Mouse (Mus musculus): ENCODE measurements around the gene Vps54. TPM values are rescaled to one million over a fixed set of nuclear protein-coding genes. Genes with fewer than 3 reads are reported as not detected.

The Vps54 gene
- total and polyA plus RNA-seq, 2 experiments: 5.6 to 37.4 TPM

DNA sequence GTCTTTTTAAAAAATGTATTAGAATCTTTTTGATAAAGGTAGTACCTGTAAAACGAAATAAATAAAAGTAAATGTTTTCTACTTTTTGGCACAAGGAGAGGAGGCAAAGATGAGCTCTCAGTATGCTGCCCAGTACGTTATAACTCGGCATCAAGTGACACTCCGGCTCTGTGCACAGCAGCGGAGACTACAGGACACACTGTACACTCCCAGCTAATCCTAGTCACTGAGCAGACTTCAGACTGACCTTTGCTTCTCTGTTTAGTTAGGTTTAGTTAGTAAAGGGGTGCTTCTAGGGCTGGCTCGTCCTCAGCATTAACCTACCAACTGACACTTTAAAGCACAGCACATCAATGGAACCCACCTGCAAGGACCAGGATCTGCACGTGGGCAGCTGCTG, 112.2 kb downstream of the Vps54 start:
- Histone ChIP-seq H3K4me1 (ENCODE audit: control insufficient read depth, insufficient read depth, low read length) (peaks cover 6% of the 10 kb centered on the region), H3K27ac (replicated peaks; ENCODE audit: insufficient read depth, low read depth, low read length) (no peak overlapping the region), H3K36me3 (ENCODE audit: control insufficient read depth, insufficient read depth, low read length) (peaks cover 58% of the 10 kb centered on the region), H3K4me3 (ENCODE audit: insufficient read depth, low read depth, low read length) (no peak overlapping the region), H3K79me2 (ENCODE audit: control insufficient read depth, insufficient read depth, low read length) (peaks cover 6% of the 10 kb centered on the region; the same call in 1 of the 2 replicates), H3K27me3 (ENCODE audit: control insufficient read depth, insufficient read depth, low read length) (no peaks in the 10 kb centered on the region), H3K9ac (ENCODE audit: low read depth, low read length) (no peak overlapping the region)
- TF ChIP-seq CTCF (IDR thresholded peaks at IDR 0.05; ENCODE audit: low read depth, low read length): no peak
- DNase-seq (ENCODE audit: extremely low read depth, low read depth, low spot score): peak; percentile 60
- 39% methylated on average over 7 of the region's 7 CpGs for WGBS

DNA sequence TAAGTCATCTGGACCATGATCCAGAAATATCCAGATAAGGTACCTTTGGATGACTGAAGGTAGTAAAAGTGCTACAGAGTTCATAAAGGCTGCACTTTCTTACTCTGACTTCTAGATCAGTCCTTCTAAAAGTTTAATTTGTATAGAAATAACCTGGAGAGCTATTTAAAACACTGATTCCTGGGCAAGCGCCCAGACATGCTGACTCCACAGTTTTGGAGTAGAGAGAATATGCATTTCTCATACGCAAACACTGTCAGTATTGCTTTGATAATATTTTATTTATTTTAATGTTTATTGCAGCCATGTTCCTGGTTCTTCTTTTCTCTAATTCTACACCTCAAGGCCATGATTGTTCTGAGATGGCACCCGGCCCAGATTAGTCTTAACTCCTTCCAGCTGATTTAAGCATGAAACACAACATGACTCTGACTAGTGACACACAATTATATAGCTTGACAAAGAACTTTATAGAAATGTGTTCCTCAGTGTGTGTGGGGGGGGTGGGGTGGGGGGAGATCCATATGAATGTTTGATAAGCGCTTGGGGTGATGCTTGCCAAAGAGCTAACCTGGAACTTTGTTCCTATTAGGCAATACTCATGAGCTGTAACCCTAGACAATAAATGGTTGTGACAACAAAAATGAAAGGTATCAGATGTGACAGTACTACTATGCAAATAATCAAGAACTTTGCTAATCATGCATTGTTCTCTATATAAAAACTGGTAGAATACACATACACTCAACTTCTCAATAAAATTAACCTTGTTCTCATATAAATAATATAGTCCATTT, 124.3 kb downstream of the Vps54 start:
- Histone ChIP-seq H3K4me3 (ENCODE audit: insufficient read depth, low read depth, low read length) (no peak overlapping the region), H3K4me1 (ENCODE audit: control insufficient read depth, insufficient read depth, low read length) (peaks cover 21% of the 10 kb centered on the region), H3K27ac (replicated peaks; ENCODE audit: insufficient read depth, low read depth, low read length) (no peak overlapping the region), H3K36me3 (ENCODE audit: control insufficient read depth, insufficient read depth, low read length) (peaks cover 7% of the 10 kb centered on the region; the same call in 1 of the 2 replicates), H3K9ac (ENCODE audit: low read depth, low read length) (no peak overlapping the region), H3K79me2 (ENCODE audit: control insufficient read depth, insufficient read depth, low read length) (peaks cover 18% of the 10 kb centered on the region; the same call in 1 of the 2 replicates), H3K27me3 (ENCODE audit: control insufficient read depth, insufficient read depth, low read length) (no peaks in the 10 kb centered on the region)
- peak; percentile 91 for DNase-seq (ENCODE audit: extremely low read depth, low read depth, low spot score)
- WGBS: 48% methylated on average over 4 of the region's 4 CpGs
- TF ChIP-seq POLR2A (IDR thresholded peaks at IDR 0.05; ENCODE audit: extremely low read depth, insufficient read depth, low read length) (no peak), CTCF (IDR thresholded peaks at IDR 0.05; ENCODE audit: low read depth, low read length) (no peak)

DNA sequence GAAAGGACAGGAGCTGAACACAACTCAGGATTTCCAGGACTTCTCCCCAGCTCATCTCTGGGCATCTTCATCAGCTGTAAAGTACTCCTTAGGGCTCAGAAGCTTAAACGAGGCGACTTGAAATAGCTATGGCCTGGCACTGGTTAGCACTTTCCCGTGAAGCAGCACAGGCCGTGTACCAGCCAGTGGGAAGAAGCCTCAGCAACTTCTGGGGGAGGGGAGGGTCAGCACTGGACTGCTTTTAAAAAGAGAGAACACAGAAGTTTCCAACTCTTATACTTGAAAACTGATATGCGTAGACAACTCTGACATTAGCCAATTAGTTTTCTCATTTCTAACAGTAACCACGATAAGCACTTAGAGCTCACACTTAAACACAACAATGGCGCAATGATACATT, 129.4 kb downstream of the Vps54 start:
- peak overlapping the region; percentile 38 for H3K27ac ChIP-seq (replicated peaks; ENCODE audit: insufficient read depth, low read depth, low read length)
- H3K27me3 ChIP-seq (ENCODE audit: control insufficient read depth, insufficient read depth, low read length): no peaks in the 10 kb centered on the region
- peak overlapping the region; percentile 24 for H3K9ac ChIP-seq (ENCODE audit: low read depth, low read length)
- TF ChIP-seq POLR2A (IDR thresholded peaks at IDR 0.05; ENCODE audit: extremely low read depth, insufficient read depth, low read length) (no peak), CTCF (IDR thresholded peaks at IDR 0.05; ENCODE audit: low read depth, low read length) (no peak)
- WGBS: 6% methylated on average over 7 of the region's 7 CpGs
- H3K4me1 ChIP-seq (ENCODE audit: control insufficient read depth, insufficient read depth, low read length): peaks cover 11% of the 10 kb centered on the region
- H3K79me2 ChIP-seq (ENCODE audit: control insufficient read depth, insufficient read depth, low read length): peaks cover 12% of the 10 kb centered on the region; the same call in 1 of the 2 replicates
- peak; percentile 66 for DNase-seq (ENCODE audit: extremely low read depth, low read depth, low spot score)
- peaks cover 7% of the 10 kb centered on the region; the same call in 1 of the 2 replicates for H3K36me3 ChIP-seq (ENCODE audit: control insufficient read depth, insufficient read depth, low read length)
- H3K4me3 ChIP-seq (ENCODE audit: insufficient read depth, low read depth, low read length): peak overlapping the region; percentile 75

DNA sequence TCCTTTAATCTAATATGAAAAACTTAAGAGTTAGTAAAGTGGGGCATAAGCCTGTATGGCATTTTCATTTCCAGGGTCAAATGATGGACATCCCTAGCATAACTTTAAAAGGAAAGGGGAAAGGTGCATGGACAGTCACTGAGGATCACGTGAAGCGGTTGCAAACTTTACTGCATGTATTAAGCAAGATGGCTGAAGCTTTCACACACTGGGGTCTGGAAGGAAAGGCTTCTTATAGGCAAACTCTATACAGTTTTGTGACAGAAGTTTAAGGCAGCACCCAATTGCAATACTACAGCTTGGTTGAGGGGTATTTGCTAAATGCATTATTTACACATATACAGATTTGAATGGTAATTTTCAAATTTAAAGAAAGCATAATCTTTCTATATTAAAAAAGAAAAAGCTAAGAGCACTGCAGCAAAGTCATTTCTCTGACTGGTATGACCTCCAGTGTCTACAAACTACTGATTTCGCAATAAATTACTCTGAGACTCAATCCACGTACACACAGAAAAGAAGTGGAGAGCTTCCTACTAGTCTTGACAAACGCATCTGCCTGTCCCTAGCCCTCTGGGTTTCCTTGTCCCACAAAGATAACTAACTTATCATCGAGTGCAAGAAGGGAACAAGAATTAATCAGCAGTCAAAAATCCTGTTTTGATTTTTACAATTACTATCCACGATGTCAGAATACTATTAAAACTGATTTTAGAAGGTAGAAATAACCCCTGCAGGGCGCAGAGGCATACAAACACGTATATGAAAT, 130.4 kb downstream of the Vps54 start:
- peak; percentile 83 for DNase-seq (ENCODE audit: extremely low read depth, low read depth, low spot score)
- Histone ChIP-seq H3K79me2 (ENCODE audit: control insufficient read depth, insufficient read depth, low read length) (peaks cover 9% of the 10 kb centered on the region; the same call in 1 of the 2 replicates), H3K4me1 (ENCODE audit: control insufficient read depth, insufficient read depth, low read length) (peaks cover 8% of the 10 kb centered on the region), H3K36me3 (ENCODE audit: control insufficient read depth, insufficient read depth, low read length) (peaks cover 5% of the 10 kb centered on the region; the same call in 1 of the 2 replicates), H3K27ac (replicated peaks; ENCODE audit: insufficient read depth, low read depth, low read length) (peak overlapping the region; percentile 68), H3K4me3 (ENCODE audit: insufficient read depth, low read depth, low read length) (peak overlapping the region; percentile 75), H3K27me3 (ENCODE audit: control insufficient read depth, insufficient read depth, low read length) (no peaks in the 10 kb centered on the region), H3K9ac (ENCODE audit: low read depth, low read length) (peak overlapping the region; percentile 85)
- 2% methylated on average over 9 of the region's 9 CpGs for WGBS
- TF ChIP-seq CTCF (IDR thresholded peaks at IDR 0.05; ENCODE audit: low read depth, low read length) (no peak), POLR2A (IDR thresholded peaks at IDR 0.05; ENCODE audit: extremely low read depth, insufficient read depth, low read length) (no peak)

DNA sequence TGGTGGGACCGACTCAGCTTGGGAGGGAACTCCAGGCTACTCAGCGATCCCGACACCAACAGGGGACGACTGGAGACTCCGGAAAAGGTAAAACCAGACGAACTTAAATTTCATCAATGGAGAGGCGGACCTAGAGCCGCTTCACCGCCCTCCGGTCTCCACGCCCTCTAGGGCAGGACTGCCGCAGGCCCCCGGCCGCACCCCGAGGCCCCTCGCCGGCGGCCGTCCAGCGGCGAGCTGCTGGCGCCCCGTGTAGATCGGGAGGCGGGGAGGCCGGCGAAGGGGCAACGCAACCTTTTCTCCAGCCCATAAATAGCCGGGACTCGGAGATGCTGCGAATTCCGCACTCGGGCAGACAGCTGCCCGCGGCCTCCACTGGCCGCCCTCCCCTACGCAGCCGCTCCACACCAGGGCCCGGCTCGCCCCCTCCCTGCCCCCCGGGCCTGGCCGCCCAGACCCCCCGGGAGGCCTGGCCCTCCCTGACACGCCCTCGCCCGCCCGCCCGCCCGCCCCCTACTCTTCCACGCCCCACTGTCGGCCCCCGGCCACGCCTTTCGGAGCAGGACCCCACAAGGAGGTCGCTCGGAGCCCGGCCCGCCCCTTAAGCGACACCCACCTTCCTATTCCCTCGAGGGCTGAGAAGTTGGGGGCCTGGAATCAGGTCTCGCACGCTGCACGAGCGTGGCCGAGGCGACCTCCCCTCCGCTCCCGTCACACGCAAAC, 131.5 kb downstream of the Vps54 start:
- Histone ChIP-seq H3K79me2 (ENCODE audit: control insufficient read depth, insufficient read depth, low read length) (peaks cover 9% of the 10 kb centered on the region; the same call in 1 of the 2 replicates), H3K4me3 (ENCODE audit: insufficient read depth, low read depth, low read length) (peak overlapping the region; percentile 88), H3K27me3 (ENCODE audit: control insufficient read depth, insufficient read depth, low read length) (no peaks in the 10 kb centered on the region), H3K4me1 (ENCODE audit: control insufficient read depth, insufficient read depth, low read length) (peaks cover 7% of the 10 kb centered on the region), H3K9ac (ENCODE audit: low read depth, low read length) (peak overlapping the region; percentile 95), H3K27ac (replicated peaks; ENCODE audit: insufficient read depth, low read depth, low read length) (peak overlapping the region; percentile 98), H3K36me3 (ENCODE audit: control insufficient read depth, insufficient read depth, low read length) (peaks cover 4% of the 10 kb centered on the region; the same call in 1 of the 2 replicates)
- WGBS: under 1% methylated on average over 65 of the region's 69 CpGs
- DNase-seq (ENCODE audit: extremely low read depth, low read depth, low spot score): peak; percentile 88
- TF ChIP-seq POLR2A (IDR thresholded peaks at IDR 0.05; ENCODE audit: extremely low read depth, insufficient read depth, low read length) (peak; percentile 71), CTCF (IDR thresholded peaks at IDR 0.05; ENCODE audit: low read depth, low read length) (no peak)

Other genes with a start within 250 kb of the Vps54 start
- 15.4 and 19.9 TPM in 2 replicates for gene Peli1, start 148.0 kb upstream of the Vps54 start, total RNA-seq (2014; rRNA removed)
- 5.6 and 7.5 TPM in 2 replicates for gene Peli1, start 148.0 kb upstream of the Vps54 start, polyA plus RNA-seq (2012; rRNA removed)
- 275 and 425 TPM in 2 replicates for gene Ugp2, start 131.9 kb downstream of the Vps54 start, total RNA-seq (2014; rRNA removed)
- gene Ugp2, start 131.9 kb downstream of the Vps54 start, polyA plus RNA-seq (2012; rRNA removed): 26.4 and 26.8 TPM in 2 replicates

Data from liver, adult 2 months (tissue).